Mouse (Mus musculus): Measurements from ENCODE around the gene Ankdd1b.

GRCm38 (mm10) chr13:96454288-96454687 lies 16.7 kb downstream of the Ankdd1b start:
- TF ChIP-seq CTCF (conservative IDR thresholded peaks at IDR 0.05; ENCODE audit: low read length) (no peak), NANOG (IDR thresholded peaks at IDR 0.05; ENCODE audit: borderline replicate concordance, low read length) (no peak), POU5F1 (IDR thresholded peaks at IDR 0.05; ENCODE audit: borderline replicate concordance, low read length) (no peak)
